Mouse (Mus musculus) ES-E14 (cell line): ENCODE data around the gene Esrp2.

ENCODE experiments used
- CHD2 ChIP-seq: IDR thresholded peaks from 2 replicates; pipeline ENCODE4 v1.6.1; 2014; ENCODE audit warnings: mild to moderate bottlenecking, low read depth, low read length, inconsistent platforms
- HCFC1 ChIP-seq: IDR thresholded peaks from 2 replicates; pipeline ENCODE4 v1.6.1; 2012; ENCODE audit warnings: low read length, inconsistent platforms, borderline replicate concordance; ENCODE audit not compliant: insufficient read depth
- MAFK ChIP-seq: IDR thresholded peaks from 2 replicates; pipeline ENCODE4 v1.6.1; 2014; ENCODE audit warnings: mild to moderate bottlenecking, low read depth, low read length, inconsistent platforms; ENCODE audit not compliant: insufficient read depth
- ZNF384 ChIP-seq: IDR thresholded peaks from 2 replicates; pipeline ENCODE4 v1.6.1; 2012; ENCODE audit warnings: low read depth, low read length, inconsistent platforms

GRCm38 (mm10) chr8:106103888-106104287, 32.9 kb downstream of the Esrp2 start:
- TF ChIP-seq MAFK: no peak
- TF ChIP-seq CHD2: no peak
- TF ChIP-seq HCFC1: no peak
- TF ChIP-seq ZNF384: no peak
